Mouse (Mus musculus) c-Kit-negative CD71-positive TER-119-positive erythroid progenitor cells, embryonic 14.5 days (primary cell): ENCODE data around the gene Tle3.

Experiments used
- DNase-seq: peaks from one replicate; pipeline ENCODE4 v3.0.0-alpha.2; 2013; ENCODE audit warnings: low read depth, low spot score

Tle3 gene

DNA sequence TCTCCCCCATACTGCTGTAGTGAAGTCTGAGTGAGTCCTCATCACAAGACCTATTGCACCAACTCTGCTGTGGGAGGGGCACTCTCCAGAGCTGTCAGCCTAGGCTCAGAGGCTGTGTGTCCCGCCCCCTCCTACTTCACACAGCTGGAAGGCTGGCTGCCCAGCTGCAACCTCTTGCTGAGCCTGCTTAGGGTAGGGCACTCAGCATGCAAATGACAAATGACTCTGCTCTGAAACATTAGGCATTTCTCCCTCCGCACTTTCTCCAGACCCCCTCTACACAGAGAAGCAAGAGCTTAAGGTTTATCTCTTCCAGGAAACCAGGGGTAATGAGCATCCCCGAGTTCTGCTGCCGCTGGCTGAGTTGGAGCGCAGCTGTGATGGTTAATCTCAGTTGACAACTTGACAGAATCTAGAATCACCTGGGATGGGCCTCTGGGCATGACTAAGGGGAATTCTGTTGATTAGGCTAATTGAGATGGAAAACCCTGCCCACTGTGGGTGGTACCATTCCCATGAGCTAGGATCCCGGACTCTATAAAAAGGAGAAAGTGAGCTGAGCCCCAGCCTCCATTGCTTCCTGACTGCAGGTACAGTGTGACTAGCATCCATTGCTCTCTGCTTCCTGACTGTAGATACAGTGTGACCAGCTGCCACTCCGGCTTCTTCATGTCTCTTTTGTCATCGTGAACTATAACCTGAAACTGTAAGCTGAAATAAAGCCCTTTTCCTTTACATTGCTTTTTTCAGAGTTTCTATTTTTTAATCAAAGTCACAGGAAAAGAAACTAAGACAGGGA is 63.2 kb downstream of the Tle3 start:
- no peak for DNase-seq

DNA sequence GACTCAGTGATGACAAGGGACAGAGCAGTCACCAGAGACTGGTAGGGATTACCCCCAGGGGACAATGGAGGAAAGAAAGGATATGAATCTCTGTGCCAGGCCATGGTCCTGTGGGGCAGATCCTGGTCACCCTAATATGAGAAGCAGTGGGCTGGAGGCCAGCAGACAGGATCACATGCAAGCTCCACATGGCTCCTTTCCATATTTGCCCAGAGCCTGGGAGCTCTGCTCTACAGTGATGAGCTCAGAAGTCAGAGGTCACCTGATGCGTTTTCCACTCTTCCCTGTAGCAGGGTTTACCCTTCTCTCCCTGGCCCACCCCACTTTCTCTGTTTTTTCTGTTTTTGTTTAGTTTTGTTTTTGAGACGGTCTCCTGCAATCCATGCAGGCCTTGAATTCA is 63.9 kb downstream of the Tle3 start:
- DNase-seq, result no peak

DNA sequence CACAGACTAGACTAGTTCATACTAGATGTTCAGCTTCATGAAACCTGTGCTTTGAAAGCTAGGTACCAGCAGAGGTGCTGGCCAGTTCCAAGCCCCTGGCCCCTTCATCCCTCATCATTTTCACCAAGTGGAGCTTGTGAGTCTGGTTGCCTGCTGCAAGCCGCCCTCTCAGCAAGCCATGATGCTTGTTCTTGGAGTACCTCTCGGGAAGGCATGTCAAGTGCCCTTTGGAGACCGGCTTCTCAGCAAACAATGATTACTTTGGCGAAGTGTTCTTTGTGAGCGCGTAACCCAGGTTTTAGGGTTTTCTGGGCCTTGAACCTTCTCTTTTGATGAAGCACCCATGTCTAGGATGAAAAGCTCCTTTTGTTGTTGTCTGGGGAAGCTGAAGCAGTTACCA is 64.6 kb downstream of the Tle3 start:
- DNase-seq, result no peak

DNA sequence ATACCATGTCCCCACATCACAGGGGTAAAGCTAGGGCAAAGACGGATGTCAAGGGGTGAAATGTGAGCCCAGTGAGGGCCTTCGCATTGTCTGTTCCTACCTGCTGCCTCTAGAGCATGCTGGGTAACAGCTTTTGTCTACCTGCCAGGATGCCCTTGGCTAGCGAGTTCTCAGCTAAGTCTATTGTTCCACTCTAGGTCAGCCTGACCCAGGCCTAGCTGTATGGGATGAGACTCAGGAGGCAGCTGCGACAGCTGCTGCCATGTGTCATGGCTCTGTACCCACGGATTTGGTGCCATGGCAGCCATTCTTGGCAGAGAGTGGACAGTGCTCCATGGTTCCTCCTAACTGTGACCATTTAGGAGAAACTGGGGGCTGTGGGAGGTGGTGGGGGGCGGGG is 66.9 kb downstream of the Tle3 start:
- DNase-seq, result no peak

DNA sequence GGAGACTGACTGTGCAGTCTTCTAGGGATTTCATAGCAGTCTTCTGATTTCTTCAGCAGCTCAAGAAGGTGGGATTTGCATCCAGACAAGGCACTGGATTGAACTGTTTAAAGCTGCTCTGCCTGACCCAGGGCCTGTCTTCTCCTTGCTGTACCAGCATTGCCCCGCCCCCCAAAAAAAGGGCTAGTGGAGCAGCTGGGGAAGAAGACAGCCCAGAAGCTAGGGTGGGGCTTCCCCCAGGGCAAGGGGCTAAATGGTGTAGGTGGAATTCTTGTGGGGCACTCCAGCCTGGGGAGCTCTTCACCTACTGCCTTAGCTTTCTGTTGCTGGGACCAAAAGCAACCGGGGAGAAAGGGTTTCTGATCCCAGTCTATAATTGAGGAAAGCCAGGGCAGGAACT is 67.8 kb downstream of the Tle3 start:
- no peak for DNase-seq

DNA sequence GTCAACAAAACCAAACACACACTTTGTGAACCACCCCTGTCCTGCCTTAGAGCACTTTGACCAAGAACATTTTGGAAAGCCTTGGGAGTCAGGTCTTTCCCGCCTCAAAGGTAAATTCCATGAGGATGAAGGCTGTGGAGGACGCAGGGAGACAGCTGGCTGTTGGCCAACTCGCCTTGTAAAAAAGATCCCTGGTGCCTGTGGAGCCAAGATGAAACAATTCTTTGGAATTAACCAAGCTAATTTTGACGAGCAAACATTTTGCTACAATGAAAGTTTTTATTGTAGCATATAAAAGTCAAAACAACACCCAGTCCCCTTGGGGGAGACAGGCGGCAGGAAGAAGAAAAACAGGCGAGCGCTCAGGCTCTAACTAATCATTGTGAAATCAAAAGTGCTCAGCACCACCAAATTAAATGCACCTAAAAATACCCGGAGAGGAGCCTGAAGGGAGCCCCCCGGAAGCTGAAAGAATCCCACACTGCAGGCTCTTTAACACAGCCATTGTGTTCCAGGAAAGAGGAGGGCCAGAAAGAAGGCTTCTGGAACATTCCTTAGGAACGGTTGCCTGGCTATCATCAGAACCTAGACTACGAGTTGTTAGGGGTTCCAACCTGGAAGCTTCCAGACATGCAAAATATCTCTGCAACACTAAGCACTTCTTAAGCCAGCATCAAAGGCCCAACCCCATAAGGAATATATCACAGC is 69.2 kb downstream of the Tle3 start:
- no peak for DNase-seq

DNA sequence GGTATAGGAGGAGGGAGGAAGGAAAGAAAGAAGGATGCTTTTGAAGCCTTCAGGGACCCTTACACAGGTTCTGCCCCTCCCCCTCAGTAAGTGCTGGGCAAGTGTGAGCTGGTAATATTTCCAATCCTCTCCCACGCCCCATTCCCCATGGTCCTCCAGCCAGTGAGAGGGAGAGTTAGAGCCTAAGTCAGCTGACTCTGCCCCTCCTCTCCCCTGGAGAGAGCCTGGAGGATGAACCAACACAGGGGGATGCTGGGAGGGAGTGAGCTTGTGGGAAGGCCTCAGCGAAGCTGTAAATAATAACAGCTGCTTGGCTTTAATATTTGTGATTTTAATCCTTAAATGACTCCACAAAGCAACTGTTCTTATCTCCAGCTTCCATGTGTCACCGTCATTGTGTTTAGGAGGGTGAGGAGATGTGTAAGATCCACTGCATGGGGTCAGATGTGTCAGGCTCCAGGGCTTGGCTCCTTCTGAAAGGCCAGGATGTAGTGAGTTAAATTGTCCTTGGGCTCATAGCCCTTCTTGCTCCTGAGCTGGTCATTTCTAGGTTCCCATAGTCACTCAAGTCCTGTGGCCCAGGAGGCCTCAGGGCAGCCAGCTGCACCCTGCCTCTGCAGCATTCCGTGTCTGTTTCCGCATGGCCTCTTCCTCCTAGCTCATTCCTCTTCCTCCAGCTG is 70.9 kb downstream of the Tle3 start:
- DNase-seq, result no peak

DNA sequence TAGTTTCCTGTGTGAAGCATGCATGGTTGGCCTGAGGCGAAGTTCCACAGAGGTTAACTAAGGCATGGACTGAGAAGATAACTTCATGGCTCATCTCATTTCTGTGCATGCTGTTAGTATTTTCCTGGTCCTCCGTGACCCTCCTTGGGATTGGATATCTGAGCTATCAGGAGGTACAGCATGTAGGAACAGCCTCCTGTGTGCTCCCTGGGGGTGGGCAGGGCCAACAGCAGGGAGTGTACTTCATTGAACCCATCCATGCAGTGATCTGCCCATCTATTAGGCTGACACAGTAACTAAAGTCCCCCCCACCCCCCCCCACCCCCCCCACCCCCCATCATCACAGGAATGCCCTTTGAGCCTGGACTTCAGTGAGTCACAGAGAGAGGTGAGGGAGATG is 73.0 kb downstream of the Tle3 start:
- no peak for DNase-seq

DNA sequence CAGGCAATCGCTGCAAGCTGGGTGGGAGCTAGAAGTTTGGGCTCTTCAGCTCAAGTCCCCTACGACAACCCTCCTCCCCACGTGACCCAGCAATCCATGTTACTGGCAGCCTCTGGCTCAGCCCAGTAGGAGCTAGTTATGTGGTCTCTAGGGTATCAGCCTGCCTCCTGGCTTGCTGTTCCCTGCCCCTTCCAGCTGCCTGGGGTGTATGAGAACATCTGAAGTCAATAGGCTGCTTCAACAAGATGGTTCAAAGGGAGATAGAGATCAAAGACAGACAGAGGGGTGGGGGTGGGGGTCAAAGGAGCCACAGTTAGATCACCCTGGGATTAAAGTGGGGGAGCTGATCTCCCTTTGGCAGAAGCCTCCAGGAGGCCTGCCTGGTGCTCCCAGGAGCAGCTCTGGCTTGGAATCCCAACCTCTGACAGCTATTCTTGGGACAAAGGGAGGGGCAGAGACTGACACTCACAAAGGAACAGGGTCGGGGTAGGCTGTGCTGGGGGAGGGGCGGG is 73.6 kb downstream of the Tle3 start:
- no peak for DNase-seq

DNA sequence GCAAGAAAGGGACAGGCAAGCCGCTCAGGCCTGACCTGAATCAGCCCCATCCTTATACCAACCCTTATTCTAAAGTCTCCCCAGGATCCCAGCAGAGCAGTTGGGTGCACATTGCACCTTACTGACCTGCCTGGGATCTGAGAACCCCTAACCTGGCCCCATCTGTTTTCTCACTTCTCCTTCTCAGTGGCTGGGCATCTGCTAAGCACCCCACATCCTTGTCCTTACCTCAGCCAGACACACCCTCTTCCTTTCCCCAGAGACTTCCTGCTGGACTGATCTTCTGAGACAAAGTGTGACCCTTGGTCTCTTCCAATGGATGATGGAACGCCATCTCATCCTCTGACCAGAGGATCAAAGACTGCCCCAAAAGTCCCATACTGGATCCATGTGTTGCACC is 74.8 kb downstream of the Tle3 start:
- DNase-seq, result no peak

DNA sequence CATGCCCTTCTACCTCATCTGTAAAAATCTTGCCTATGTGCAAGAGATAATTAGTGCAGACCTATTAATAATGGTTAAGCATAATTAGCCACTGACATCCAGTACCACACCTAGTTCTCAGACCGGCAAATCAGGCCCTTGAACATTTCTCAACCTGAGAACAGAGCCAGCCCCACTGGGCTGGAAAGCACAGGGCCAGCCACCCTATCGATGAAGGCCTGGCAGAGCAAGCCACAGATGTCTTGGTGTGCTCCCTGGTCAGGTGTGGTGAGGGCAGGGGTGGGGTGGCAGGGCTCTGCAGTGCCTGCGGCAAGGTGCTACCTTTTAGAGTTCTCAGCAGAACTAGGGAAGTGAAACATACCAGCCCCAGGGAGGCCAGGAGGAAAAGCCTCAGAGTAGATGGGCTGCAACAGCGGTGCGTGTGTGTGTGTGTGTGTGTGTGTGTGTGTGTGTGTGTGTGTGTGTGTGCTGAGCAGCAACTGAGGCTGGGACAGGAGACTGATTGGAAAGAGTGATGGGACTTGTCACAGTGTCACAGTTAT is 77.3 kb downstream of the Tle3 start:
- DNase-seq, result no peak

DNA sequence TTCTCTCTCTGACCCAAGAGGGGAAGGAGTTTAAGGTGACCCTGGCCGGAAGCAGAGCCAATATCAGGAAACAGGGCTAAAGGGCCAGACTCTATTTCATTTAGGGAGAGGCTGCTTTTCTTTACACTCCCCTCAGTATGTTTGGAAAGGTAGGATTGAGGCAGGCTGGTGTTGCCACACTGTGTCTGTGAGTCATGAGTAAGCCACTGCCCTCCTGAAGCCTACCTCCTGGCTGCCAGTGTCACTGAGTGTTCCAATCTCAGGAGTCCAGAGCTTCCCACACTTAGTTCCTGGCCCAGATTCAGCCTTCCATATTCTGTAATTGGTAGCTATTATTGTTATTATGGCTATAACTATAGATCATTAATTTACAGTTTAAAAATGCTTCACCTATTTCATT is 79.9 kb downstream of the Tle3 start:
- DNase-seq, result no peak

DNA sequence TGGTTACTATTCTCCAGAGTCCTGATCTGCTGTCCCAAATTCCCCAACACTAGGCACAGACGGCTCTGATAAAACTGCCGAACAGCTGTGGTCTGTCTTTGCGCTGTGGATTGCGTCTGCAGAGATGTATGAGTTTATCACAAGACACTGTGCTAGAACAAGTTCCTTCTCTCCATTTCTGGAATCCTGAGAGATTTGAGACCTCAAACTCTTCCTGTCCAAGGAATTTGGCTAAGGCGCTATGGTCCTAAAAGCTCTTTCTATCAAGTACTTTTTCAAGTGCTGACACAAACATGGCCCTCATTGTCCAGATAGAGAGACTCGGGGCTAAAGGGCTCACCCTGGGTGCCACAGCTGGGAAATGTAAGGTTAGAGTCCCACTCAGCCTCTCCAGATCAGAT is 83.7 kb downstream of the Tle3 start:
- no peak for DNase-seq

DNA sequence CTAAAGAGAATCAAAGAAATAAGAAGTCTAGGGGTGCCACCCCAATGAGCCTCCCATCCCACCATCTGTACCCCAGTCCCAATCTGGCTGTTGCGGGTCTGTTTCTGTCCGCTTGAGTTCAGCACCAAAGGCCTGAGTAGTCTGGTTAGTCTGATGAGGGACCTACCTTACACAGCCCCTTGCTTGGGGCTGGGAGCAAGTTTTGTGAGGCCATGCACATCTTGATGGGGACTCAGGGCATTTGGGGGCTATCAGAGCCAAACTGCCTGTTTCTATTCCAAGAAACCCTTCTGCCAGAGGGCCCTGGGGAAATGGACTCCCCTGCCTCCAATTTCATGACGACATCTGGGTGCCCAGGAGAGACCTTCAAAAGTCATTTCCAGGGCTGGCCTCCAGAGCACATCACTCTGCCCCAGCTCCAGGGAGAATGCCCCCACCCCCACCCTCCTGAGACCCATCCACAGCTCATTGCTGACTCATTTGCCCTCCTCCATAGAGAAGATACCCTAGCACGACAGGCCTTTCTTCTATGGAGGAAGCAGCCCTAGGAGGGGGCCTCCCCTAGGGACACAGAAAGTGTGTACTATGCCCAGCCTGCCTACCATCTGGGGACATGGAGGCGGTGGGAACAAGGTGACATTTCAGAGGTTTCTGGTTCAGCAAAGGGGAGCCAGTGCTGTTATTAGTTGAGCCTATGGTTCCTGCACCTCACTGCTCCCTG is 84.4 kb downstream of the Tle3 start:
- DNase-seq, result no peak

DNA sequence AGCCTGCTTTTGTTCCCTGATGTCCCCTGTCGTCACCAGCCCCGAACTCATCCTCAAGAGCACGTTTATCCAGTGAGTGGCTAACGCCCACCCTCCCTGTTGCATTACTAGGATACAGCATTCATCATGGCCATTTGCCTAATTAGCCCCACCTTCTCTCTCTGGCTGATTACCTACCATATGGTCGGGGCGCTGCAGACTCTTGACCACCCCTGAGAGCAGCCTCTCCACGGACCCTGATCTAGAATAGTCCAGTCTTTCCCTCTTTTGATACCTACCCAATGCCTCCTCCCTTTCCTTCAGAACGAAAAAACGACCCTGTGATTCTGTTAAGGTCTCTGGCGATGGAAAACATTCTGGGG is 85.0 kb downstream of the Tle3 start:
- DNase-seq, result no peak

DNA sequence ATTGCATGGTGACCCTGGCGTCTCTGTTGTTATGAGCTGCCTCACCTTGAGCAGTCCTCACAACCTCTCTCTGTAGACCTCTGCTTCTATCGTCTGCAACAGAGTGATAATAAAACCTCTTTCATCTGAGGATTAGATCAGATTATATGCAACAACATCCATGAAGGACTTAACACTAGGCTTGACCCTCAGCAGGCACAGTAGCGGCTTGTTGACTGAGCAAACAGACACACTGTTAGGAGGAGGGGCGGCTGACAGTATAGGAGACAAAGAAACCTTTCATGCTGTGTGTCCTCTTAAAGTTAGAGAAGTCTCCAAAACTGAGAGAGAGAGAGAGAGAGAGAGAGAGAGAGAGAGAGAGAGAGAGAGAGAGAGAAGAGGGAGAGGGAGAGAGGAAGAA is 89.7 kb downstream of the Tle3 start:
- DNase-seq, result no peak

DNA sequence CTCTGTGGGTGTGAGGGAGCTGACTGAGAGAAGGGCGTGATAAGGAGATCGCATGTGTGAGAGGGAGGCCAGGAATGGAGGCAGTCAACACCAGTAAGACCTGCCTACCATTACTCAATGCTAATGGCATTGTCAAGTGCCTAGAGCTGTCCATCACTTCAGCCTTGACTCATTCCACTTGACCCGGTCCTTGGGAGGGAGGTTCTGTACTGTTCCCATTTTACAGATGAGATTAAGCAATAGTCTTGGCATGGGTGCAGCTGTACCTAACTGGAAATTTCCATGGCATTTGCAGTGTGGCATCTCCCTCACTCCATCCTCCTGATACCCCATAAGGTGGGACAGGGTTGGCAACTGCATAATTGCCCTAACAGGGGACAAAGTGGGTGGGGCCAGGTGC is 95.3 kb downstream of the Tle3 start:
- DNase-seq, result no peak
